Mouse (Mus musculus): ENCODE results near the gene Atp6v1g2. TPM values are rescaled to one million over a fixed set of nuclear protein-coding genes. Genes with fewer than 3 reads are reported as not detected.
A peak's percentile ranks its signal among the peaks of the same experiment; 100 is the strongest.

Atp6v1g2 gene
- polyA plus RNA-seq, 1 experiment from 2014 or later: 3.7 TPM

DNA sequence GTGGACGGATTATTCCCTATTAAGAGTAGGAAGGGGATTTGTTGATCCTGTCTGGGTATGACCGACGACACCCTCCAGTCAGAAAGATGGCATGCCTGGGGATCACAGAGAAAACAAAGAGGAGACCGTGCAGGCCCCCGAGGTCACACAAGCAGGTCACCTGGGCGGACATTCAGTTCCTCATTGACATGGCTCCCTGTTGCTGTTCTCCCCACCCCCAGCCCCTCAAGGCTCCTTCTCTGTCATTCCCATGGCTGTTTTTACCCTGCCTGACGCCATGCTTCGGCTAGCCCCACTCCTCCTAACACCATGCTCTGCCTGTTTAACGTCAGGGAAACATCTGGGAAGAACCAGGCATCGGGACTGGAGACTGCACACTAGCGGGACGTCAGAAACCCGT, 28.2 kb downstream of the Atp6v1g2 start:
- in situ Hi-C loops (cut with MboI; ENCODE audit: low pct_unique_long_range_greater_than_20kb): no loop called here
- no peak for DNase-seq (ENCODE audit: low read depth, low spot score)
- ChIA-PET CTCF (interaction anchor here (1.6 to 1.7 kb wide), 2 partner anchors 8 to 13 kb away, joined by 8 read pairs; no protein-coding TSS in a partner anchor), POLR2A (interaction anchor here (0.6 kb wide), 1 partner anchor 1582 kb away, joined by 3 read pairs; no protein-coding TSS in a partner anchor)
- no peak for ATAC-seq
- no peaks in the 10 kb centered on the region for H3K27me3 ChIP-seq
- no peak for TF ChIP-seq CTCF (IDR thresholded peaks at IDR 0.05)

DNA sequence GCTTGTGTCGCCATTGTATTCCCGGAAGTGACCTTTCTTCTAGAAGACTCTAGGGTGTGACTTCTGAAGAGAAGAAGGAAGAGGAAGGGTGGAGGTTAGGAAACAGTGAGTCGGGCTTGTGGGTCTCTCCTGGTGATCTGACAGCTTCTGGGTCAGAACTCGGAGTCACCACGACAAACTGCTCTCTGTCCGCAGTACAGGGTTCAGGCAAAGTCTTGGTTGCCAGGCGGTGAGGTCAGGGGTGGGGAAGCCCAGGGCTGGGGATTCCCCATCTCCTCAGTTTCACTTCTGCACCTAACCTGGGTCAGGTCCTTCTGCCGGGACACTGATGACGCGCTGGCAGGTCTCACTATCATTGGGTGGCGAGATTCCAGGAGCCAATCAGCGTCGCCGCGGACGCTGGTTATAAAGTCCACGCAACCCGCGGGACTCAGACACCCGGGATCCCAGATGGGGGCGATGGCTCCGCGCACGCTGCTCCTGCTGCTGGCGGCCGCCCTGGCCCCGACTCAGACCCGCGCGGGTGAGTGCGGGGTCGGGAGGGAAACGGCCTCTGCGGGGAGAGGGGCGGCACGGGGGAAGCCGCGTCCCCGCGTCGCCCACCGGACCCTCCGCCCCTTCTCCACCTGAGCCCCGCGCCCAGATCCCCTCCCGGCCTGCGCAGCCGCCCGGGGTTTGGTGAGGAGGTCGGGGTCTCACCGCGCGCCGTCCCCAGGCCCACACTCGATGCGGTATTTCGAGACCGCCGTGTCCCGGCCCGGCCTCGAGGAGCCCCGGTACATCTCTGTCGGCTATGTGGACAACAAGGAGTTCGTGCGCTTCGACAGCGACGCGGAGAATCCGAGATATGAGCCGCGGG, 29.4 kb downstream of the Atp6v1g2 start, which contains the start of gene H2-D1:
Gene H2-D1 (plus strand): TSS at position 67 of the 859 bp plus-strand sequence.
- peak; percentile 97 for ATAC-seq
- in situ Hi-C loops (cut with MboI; ENCODE audit: low pct_unique_long_range_greater_than_20kb): no loop called here
- H3K27me3 ChIP-seq: no peaks in the 10 kb centered on the region
- CTCF ChIA-PET: no interaction called here
- TF ChIP-seq CTCF (IDR thresholded peaks at IDR 0.05): no peak
- POLR2A ChIA-PET: no interaction called here
- DNase-seq (ENCODE audit: low read depth, low spot score): peak; percentile 59

DNA sequence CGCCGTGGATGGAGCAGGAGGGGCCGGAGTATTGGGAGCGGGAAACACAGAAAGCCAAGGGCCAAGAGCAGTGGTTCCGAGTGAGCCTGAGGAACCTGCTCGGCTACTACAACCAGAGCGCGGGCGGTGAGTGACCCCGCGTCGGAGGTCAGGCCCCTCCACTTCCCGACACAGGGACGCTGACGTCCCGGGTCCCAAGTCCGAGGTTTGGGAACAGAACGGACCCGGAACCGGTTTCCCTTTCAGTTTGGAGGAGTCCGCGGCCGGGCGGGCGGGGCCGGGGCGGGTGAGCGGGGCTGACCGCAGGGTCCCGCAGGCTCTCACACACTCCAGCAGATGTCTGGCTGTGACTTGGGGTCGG, 30.0 kb downstream of the Atp6v1g2 start:
- no peak for TF ChIP-seq CTCF (IDR thresholded peaks at IDR 0.05)
- no peaks in the 10 kb centered on the region for H3K27me3 ChIP-seq
- in situ Hi-C loops (cut with MboI; ENCODE audit: low pct_unique_long_range_greater_than_20kb): no loop called here
- ATAC-seq (no peak), DNase-seq (ENCODE audit: low read depth, low spot score) (no peak)
- ChIA-PET CTCF (no interaction called here), POLR2A (no interaction called here)

GRCm38 (mm10) chr17:35267399-35268086, 34.1 kb downstream of the Atp6v1g2 start:
- no peak for DNase-seq (ENCODE audit: low read depth, low spot score)
- POLR2A ChIA-PET: no interaction called here
- no peaks in the 10 kb centered on the region for H3K27me3 ChIP-seq
- in situ Hi-C loops (cut with MboI; ENCODE audit: low pct_unique_long_range_greater_than_20kb): no loop called here
- no peak for ATAC-seq
- TF ChIP-seq CTCF (IDR thresholded peaks at IDR 0.05): no peak
- CTCF ChIA-PET: no interaction called here

DNA sequence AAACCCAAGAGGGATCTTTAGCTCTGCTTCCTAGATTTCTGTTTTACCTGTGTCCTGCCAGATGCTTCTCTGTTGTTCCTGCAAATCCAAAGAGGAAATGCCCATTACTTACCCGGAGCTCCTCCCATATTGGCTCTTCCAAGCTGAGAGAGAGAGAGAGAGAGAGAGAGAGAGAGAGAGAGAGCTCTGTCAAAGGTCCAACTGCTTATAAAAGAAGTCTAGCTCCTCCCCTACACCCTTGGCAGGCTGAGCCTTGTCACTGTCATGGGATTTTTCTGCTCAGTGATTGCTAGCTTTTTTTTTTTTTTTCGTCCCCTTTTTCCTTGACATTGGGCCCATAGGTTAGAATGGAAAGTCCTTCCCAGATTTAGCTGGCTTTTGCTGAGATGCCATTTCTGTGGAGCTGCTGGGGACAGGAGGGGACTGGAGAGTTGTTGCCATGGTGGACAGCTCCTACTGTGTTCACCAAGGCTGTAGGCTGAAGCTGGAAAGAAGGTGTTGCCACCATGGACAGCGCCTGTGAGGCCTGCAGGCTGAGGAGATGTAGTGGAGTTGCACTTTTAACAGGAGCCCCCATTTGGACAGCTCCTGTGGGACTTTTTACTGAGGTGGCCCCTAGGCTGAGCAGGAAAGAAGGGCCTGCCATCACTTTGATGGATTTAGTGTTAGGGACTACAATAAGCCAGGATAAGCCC, 36.3 kb downstream of the Atp6v1g2 start:
- in situ Hi-C loops (cut with MboI; ENCODE audit: low pct_unique_long_range_greater_than_20kb): loop anchor here (5.0 kb wide), 1 partner anchor 1297 kb away; no protein-coding TSS in a partner anchor
- no peak for ATAC-seq
- ChIA-PET CTCF (interaction anchor here (1.4 to 3.4 kb wide), 4 partner anchors 9 to 24 kb away, joined by 3 to 27 read pairs (median 6); no protein-coding TSS in a partner anchor), POLR2A (no interaction called here)
- H3K27me3 ChIP-seq: no peaks in the 10 kb centered on the region
- peak; percentile 60 for DNase-seq (ENCODE audit: low read depth, low spot score)
- no peak for TF ChIP-seq CTCF (IDR thresholded peaks at IDR 0.05)

GRCm38 (mm10) chr17:35272249-35272648, 38.8 kb downstream of the Atp6v1g2 start:
- POLR2A ChIA-PET: interaction anchor here (0.5 kb wide), 1 partner anchor 18 kb away, joined by 4 read pairs; no protein-coding TSS in a partner anchor
- in situ Hi-C loops (cut with MboI; ENCODE audit: low pct_unique_long_range_greater_than_20kb): loop anchor here (5.0 kb wide), 1 partner anchor 1300 kb away; no protein-coding TSS in a partner anchor
- no peak for TF ChIP-seq CTCF (IDR thresholded peaks at IDR 0.05)
- CTCF ChIA-PET: no interaction called here
- DNase-seq (ENCODE audit: low read depth, low spot score) (no peak), ATAC-seq (no peak)
- no peaks in the 10 kb centered on the region for H3K27me3 ChIP-seq

DNA sequence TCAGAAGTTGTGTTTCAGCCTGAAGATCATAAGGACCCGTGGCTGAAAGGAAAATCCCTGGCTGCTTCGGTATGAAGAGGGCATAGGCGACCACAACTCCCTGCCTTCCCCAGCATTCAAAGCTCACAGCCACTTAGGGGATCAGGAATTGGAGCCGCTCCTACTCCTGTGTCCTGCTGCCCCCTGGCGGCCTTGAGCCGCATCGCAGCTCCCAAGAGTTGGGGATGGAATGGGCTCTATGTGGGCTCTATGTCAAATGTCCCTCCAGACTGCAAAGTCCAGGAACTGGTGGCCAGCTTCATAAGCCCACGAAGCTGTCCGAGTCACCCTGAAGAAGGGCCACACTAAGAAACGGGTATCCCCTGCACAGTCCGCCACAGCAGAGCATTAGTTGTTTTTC, 41.3 kb downstream of the Atp6v1g2 start:
- CTCF ChIA-PET: interaction anchor here (1.2 to 5.2 kb wide), 6 partner anchors 9 to 29 kb away, joined by 3 to 33 read pairs (median 6); no protein-coding TSS in a partner anchor

GRCm38 (mm10) chr17:35276304-35276864, 42.9 kb downstream of the Atp6v1g2 start:
- ATAC-seq: no peak

More for the DNA sequence above, 41.3 kb downstream of the Atp6v1g2 start:
- DNase-seq (ENCODE audit: low read depth, low spot score) (no peak), ATAC-seq (peak; percentile 31)
- TF ChIP-seq CTCF (IDR thresholded peaks at IDR 0.05): peak; percentile 93
- in situ Hi-C loops (cut with MboI; ENCODE audit: low pct_unique_long_range_greater_than_20kb): loop anchor here (5.0 kb wide), 1 partner anchor 1302 kb away; no protein-coding TSS in a partner anchor
- POLR2A ChIA-PET: interaction anchor here (0.6 to 0.7 kb wide), 2 partner anchors 20 to 30 kb away, joined by 3 read pairs; no protein-coding TSS in a partner anchor
- H3K27me3 ChIP-seq: no peaks in the 10 kb centered on the region

DNA sequence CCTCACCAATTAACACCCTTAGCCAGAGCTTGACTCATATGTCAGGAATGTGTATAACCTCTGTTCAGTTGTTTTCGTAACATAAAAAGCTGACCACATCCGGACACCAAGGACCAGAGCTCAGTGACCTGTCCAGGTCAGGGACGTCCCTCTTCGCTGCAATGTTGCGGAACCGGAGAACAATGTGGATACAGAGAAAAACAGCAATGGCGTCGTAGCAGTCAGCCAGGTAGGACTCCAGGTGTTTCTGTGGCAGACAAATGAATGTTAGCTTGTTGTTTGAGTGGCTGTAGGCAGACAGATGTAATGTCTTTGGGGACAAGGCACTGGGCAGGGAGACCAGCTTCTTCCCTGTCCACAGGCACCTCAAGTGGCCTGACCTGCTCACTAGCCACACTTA, 44.6 kb downstream of the Atp6v1g2 start:
- peaks cover 3% of the 10 kb centered on the region for H3K27me3 ChIP-seq
- POLR2A ChIA-PET: no interaction called here
- in situ Hi-C loops (cut with MboI; ENCODE audit: low pct_unique_long_range_greater_than_20kb): no loop called here
- no peak for TF ChIP-seq CTCF (IDR thresholded peaks at IDR 0.05)
- ATAC-seq (no peak), DNase-seq (ENCODE audit: low read depth, low spot score) (no peak)
- CTCF ChIA-PET: interaction anchor here (0.8 to 5.2 kb wide), 2 partner anchors 20 to 23 kb away, joined by 3 to 33 read pairs; no protein-coding TSS in a partner anchor

More at GRCm38 (mm10) chr17:35276304-35276864, 42.9 kb downstream of the Atp6v1g2 start:
- in situ Hi-C loops (cut with MboI; ENCODE audit: low pct_unique_long_range_greater_than_20kb): no loop called here
- POLR2A ChIA-PET: no interaction called here
- CTCF ChIA-PET: interaction anchor here (2.3 to 5.2 kb wide), 2 partner anchors 18 to 22 kb away, joined by 8 to 33 read pairs; no protein-coding TSS in a partner anchor
- DNase-seq (ENCODE audit: low read depth, low spot score): no peak
- TF ChIP-seq CTCF (IDR thresholded peaks at IDR 0.05): no peak
- H3K27me3 ChIP-seq: no peaks in the 10 kb centered on the region

Measured in Patski (cell line).